Mouse (Mus musculus): ENCODE measurements around the gene Gfi1b. TPM values are rescaled to one million over a fixed set of nuclear protein-coding genes. Genes with fewer than 3 reads are reported as not detected.

The Gfi1b gene
- polyA plus RNA-seq, 1 experiment, result not detected

DNA sequence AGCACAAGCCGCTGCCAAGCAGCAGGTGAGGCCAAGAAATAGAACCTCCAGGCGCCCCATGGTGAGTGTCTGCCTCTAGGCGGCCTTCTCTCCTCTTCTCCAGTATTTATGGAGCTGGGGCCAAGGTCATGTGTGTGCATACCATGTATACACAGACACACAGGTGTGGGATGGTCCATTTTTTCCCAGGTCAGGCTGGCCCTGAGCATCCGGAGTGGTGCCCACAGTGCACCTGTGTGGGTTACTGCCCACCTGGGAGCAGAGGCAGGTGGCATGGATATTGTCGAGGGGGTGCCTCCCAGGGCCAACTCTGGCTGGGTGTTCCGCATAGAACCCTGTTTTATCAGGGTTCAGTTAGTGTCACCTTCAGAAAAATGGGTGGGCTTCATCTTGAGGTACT, 58.5 kb downstream of the Gfi1b start, which contains the start of gene Cel:
Cel (minus strand) TSS at position 101 of the 400 bp plus-strand sequence.
- no peak within 1 kb of the TSS for H3K27ac ChIP-seq (replicated peaks; ENCODE audit: low read depth, low read length)
- H3K4me3 ChIP-seq (ENCODE audit: insufficient read depth, low read depth, low read length), result no peak within 1 kb of the TSS

More for the DNA sequence above, 58.5 kb downstream of the Gfi1b start, which contains the start of gene Cel:
- 0 out of 2 replicates have a peak, but pooled peaks cover 7% of the 10 kb centered on the region for H3K4me1 ChIP-seq (ENCODE audit: control insufficient read depth, insufficient read depth, insufficient read length, low read length)

Other genes with a start within 250 kb of the Gfi1b start
- gene Ppp1r26, start 175.2 kb downstream of the Gfi1b start, polyA plus RNA-seq (2012; ENCODE audit: insufficient read depth, insufficient read length, missing spikeins), result not detected in 2 replicates
- 1.9 TPM in 1 of 2 replicates, not detected in the other for gene 1700007K13Rik, start 155.7 kb downstream of the Gfi1b start, polyA plus RNA-seq (2012; ENCODE audit: insufficient read depth, insufficient read length, missing spikeins)
- 71.5 and 85.2 TPM in 2 replicates for gene Mrps2, start 153.9 kb downstream of the Gfi1b start, polyA plus RNA-seq (2012; ENCODE audit: insufficient read depth, insufficient read length, missing spikeins)
- gene Gbgt1, start 125.1 kb downstream of the Gfi1b start, polyA plus RNA-seq (2012; ENCODE audit: insufficient read depth, insufficient read length, missing spikeins), result not detected in 2 replicates
- gene Gm10134, start 115.9 kb downstream of the Gfi1b start, polyA plus RNA-seq (2012; ENCODE audit: insufficient read depth, insufficient read length, missing spikeins), result not detected in 2 replicates
- gene Ralgds, start 108.9 kb downstream of the Gfi1b start, polyA plus RNA-seq (2012; ENCODE audit: insufficient read depth, insufficient read length, missing spikeins), result 5.7 and 6.1 TPM in 2 replicates
- not detected in 2 replicates for gene Cel, start 58.6 kb downstream of the Gfi1b start, polyA plus RNA-seq (2012; ENCODE audit: insufficient read depth, insufficient read length, missing spikeins)
- 5.2 and 6.9 TPM in 2 replicates for gene Gtf3c5, start 38.2 kb downstream of the Gfi1b start, polyA plus RNA-seq (2012; ENCODE audit: insufficient read depth, insufficient read length, missing spikeins)
- 5.0 TPM in 2 replicates for gene Tsc1, start 19.2 kb upstream of the Gfi1b start, polyA plus RNA-seq (2012; ENCODE audit: insufficient read depth, insufficient read length, missing spikeins)
- not detected in 2 replicates for gene Spaca9, start 77.7 kb upstream of the Gfi1b start, polyA plus RNA-seq (2012; ENCODE audit: insufficient read depth, insufficient read length, missing spikeins)
- not detected in 2 replicates for gene Ak8, start 78.2 kb upstream of the Gfi1b start, polyA plus RNA-seq (2012; ENCODE audit: insufficient read depth, insufficient read length, missing spikeins)
- gene Gtf3c4, start 218.4 kb upstream of the Gfi1b start, polyA plus RNA-seq (2012; ENCODE audit: insufficient read depth, insufficient read length, missing spikeins), result 5.3 and 5.9 TPM in 2 replicates
- gene Ddx31, start 218.4 kb upstream of the Gfi1b start, polyA plus RNA-seq (2012; ENCODE audit: insufficient read depth, insufficient read length, missing spikeins), result 0.71 and 3.3 TPM in 2 replicates